Mouse (Mus musculus) embryonic facial prominence, embryonic 14.5 days (tissue): Measurements from ENCODE around the gene Vmn1r43. TPM values are rescaled to one million over a fixed set of nuclear protein-coding genes. Genes with fewer than 3 reads are reported as not detected.

Source experiments
- ATAC-seq: fragments of 200-750 bp; cut with Nextera tagmentation; 2 replicates; pipeline ENCODE4 v1.8.0; 2017; ENCODE audit warnings: low read depth, moderate number of reproducible peaks, moderate TSS enrichment
- DNase-seq: peaks from one replicate; pipeline ENCODE4 v3.0.0-alpha.2; 2015; ENCODE audit warnings: low spot score
- H3K27ac ChIP-seq: fragments of 300-500 bp; sonication (generic); replicated peaks from 2 replicates; pipeline ENCODE4 v1.5.1; 2014; ENCODE audit warnings: low read depth, mild to moderate bottlenecking, low read length, moderate library complexity
- H3K27me3 ChIP-seq: fragments of 300-500 bp; sonication (generic); replicated peaks from 2 replicates; pipeline ENCODE4 v1.6.1; 2014; ENCODE audit warnings: low read length; ENCODE audit not compliant: control insufficient read depth, insufficient read depth
- H3K36me3 ChIP-seq: fragments of 300-500 bp; sonication (generic); 2 replicates; pipeline ENCODE4 v1.6.1; 2014; ENCODE audit warnings: low read length, mixed read lengths; ENCODE audit not compliant: control insufficient read depth, insufficient read depth
- H3K4me1 ChIP-seq: fragments of 300-500 bp; sonication (generic); 2 replicates; pipeline ENCODE4 v1.6.1; 2014; ENCODE audit warnings: antibody characterized with exemption, low read length; ENCODE audit not compliant: control insufficient read depth, insufficient read depth
- H3K4me2 ChIP-seq: fragments of 300-500 bp; sonication (generic); 2 replicates; pipeline ENCODE4 v1.6.1; 2014; ENCODE audit warnings: low read depth, mild to moderate bottlenecking, low read length, moderate library complexity, mixed read lengths
- H3K4me3 ChIP-seq: fragments of 300-500 bp; sonication (generic); 2 replicates; pipeline ENCODE4 v1.5.1; 2014; ENCODE audit warnings: low read depth, mild to moderate bottlenecking, low read length
- H3K9ac ChIP-seq: fragments of 300-500 bp; sonication (generic); 2 replicates; pipeline ENCODE4 v1.6.1; 2014; ENCODE audit warnings: low read depth, mild to moderate bottlenecking, low read length, moderate library complexity, mixed read lengths
- H3K9me3 ChIP-seq: fragments of 300-500 bp; sonication (generic); 2 replicates; pipeline ENCODE4 v1.6.1; 2016; ENCODE audit warnings: low read length; ENCODE audit not compliant: control insufficient read depth
- WGBS: fragments of 180-500 bp; shearing (Covaris S2); extraction: QIAGEN DNeasy Blood & Tissue Kit; methylation state at CpG from one replicate; pipeline ENCODE4 v1.1.7; 2014; 5-methylcytosine and 5-hydroxymethylcytosine counted together
- polyA plus RNA-seq: library from polyadenylated mRNA; unstranded; fragments of >200 nt; fragmentation: Nextera tagmentation; extraction: Ambion mirVana; gene quantifications from 2 replicates; pipeline ENCODE4 v1.2.1, GENCODE M21; 2014

Gene Vmn1r43
- polyA plus RNA-seq, 1 experiment from 2014 or later = 0.06 TPM

DNA sequence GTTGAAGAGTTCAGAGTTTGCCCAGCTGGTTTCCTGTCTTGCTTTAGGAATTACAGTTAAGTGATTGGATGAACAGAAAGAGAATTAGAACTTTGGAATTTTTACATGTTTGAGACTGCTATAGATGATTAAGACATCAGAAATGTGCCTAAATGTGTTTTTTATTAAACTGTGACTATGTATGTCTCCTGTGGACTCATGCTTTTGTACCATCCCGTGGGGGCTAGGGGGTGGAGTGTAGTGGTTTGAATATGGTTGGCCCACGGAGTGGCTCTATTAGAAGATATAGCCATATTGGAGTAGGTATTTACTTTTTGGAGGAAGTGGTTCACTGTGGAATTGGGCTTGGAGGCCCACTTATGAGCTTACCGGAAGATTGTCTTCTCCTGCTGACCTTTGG lies 18.7 kb downstream of the Vmn1r43 start:
- H3K36me3 ChIP-seq = no peaks in the 10 kb centered on the region
- H3K4me2 ChIP-seq = no peak overlapping the region
- H3K9ac ChIP-seq = no peak overlapping the region
- WGBS = 73% methylated on average over 3 of the region's 3 CpGs
- H3K4me3 ChIP-seq = no peak overlapping the region
- no peak overlapping the region for H3K27ac ChIP-seq
- H3K27me3 ChIP-seq = no peaks in the 10 kb centered on the region
- H3K9me3 ChIP-seq = peaks cover 11% of the 10 kb centered on the region
- ATAC-seq = no peak
- no peak for DNase-seq
- no peaks in the 10 kb centered on the region for H3K4me1 ChIP-seq

Other genes starting within 250 kb of the Vmn1r43 start
- gene Txnrd3, start 232.4 kb downstream of the Vmn1r43 start, polyA plus RNA-seq = 10.2 and 12.0 TPM in 2 replicates
- not detected in 2 replicates for gene Vmn1r40, start 168.9 kb downstream of the Vmn1r43 start, polyA plus RNA-seq
- not detected in 2 replicates for gene Vmn1r41, start 135.6 kb downstream of the Vmn1r43 start, polyA plus RNA-seq
- not detected in 2 replicates for gene Vmn1r42, start within 50 bp of the Vmn1r43 start, polyA plus RNA-seq
- not detected in 2 replicates for gene Vmn1r44, start 7.2 kb upstream of the Vmn1r43 start, polyA plus RNA-seq
- gene Vmn1r45, start 64.2 kb upstream of the Vmn1r43 start, polyA plus RNA-seq = not detected in 2 replicates
- not detected in 2 replicates for gene Vmn1r46, start 92.9 kb upstream of the Vmn1r43 start, polyA plus RNA-seq
- gene Vmn1r47, start 139.7 kb upstream of the Vmn1r43 start, polyA plus RNA-seq = not detected in 2 replicates
- not detected in 2 replicates for gene Vmn1r48, start 160.4 kb upstream of the Vmn1r43 start, polyA plus RNA-seq
- not detected in 2 replicates for gene Vmn1r49, start 202.1 kb upstream of the Vmn1r43 start, polyA plus RNA-seq
- not detected in 2 replicates for gene Vmn1r50, start 225.0 kb upstream of the Vmn1r43 start, polyA plus RNA-seq
- gene Vmn1r51, start 246.2 kb upstream of the Vmn1r43 start, polyA plus RNA-seq = 0.15 TPM in 1 of 2 replicates, not detected in the other